Mouse (Mus musculus): Measurements from ENCODE around the gene I0C0044D17Rik.
"Not testable (repeated sequence)": the region's sequence is repeated elsewhere in the genome, so short reads cannot be mapped to it uniquely, and the experiment has no call there.

I0C0044D17Rik gene

DNA sequence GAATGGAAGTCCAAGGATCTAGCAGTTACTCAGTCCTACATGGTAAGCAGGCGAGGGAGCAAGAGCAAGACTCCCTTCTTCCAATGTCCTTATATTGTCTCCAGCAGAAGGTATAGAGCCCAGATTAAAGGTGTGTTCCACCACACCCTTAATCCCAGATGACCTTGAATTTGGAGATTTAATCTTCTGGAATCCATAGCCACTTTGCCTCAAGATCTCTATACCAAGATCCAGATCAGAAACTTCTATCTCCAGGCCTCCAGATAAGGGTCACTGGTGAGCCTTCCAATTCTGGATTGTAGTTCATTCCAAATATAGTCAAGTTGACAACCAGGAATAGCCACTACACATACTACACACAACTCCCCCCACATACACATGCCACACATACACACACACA is at the start of gene I0C0044D17Rik:
Gene I0C0044D17Rik, minus strand, starts transcription at position 101 of the 400 bp plus-strand sequence.
- DNase-seq (ENCODE audit: low spot score) = not testable (repeated sequence)

DNA sequence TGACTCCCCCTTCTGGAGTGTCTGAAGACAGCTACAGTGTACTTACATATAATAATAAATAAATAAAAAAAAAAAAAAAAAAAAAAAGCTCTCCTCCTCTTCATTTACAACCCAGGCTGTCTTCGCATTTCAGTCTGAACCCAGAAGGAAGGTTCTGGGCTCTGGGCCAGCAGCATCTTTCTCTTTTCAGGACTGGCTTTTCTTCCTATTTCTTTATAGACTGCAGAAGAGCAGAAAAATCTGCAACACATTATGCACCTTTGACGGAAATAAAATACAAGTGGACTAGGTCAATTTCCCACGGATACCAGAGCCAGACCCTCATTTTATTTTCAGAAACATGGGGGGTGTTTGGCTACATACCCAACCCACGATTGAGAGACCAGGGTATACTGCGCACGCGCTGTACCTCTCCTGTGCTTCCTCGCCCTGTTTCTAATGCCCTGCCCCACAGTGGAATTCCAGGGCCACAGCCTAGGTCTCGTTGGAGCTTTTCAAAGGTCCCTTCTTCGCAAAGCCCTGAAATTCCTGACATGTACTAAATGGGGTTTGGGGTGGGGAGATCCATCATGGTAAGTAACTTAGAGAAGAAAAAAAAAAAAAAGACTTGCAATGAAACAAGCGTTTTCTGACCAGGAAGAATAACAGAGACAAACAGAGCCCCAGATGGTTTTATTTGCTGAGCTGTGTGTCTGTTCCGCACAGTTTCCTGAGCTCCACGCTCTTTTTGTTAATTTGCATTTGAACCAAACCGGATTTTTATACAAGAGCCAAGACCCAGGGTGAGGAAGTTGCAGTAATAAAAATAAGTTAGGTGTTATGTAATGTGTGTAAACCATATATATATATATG is 42.0 kb upstream of the I0C0044D17Rik start:
- DNase-seq (ENCODE audit: low spot score) = no peak

DNA sequence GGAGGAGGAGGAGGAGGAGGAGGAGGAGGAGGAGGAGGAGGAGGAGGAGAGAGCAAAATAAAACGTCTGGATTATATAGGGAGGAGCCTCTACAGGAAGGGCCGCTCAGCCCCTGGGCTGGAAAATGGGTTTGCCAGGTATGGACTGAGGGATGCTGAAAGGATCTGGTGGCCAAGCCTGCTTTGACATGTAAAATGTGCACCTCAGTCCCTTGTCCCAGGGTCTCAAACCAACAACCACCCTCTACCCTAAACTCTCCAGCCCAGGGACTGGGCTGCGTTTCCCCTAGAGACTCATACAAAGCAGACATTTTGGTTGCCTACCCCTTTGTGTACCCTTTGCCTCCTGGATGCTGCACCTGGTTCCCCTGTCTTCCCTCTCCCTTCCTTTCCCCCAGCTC is 40.9 kb upstream of the I0C0044D17Rik start:
- no peak for DNase-seq (ENCODE audit: low spot score)

DNA sequence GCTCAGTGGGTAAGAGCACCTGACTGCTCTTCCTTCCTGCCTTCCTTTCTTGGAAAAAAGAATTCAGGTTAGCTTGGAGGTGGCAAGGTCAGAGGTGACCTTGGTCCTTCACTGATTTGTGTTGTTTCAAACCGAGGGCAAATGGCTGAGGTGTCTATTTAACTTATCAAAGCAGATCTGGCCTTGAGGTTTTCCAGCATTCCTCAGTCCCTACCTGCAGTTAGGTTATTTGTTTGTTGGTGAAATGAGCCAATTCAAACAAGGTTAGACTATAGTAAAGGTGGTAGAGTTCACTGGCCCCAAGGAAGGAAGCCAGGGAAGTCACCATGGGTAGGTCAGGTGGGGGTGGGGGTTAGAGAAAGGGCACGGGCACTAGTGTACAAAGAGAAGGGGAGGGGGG is 40.5 kb upstream of the I0C0044D17Rik start:
- no peak for DNase-seq (ENCODE audit: low spot score)

DNA sequence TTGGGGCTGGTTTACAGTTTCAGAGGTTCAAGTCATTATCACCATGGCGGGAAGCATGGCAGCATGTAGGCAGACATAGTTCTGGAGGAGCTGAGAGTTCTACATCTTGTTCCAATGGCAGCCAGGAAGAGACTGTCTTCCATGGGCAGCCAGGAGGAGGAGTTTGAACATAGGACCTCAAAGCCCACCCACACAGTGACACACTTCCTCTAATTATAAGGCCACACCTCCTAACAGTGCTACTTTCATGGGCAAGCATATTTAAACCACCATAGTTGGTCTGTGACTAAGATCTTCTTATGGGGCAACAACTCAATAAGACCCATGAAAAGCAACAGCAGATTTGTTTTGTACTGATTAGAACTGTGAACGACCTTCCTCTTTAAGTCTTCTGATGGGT is 39.8 kb upstream of the I0C0044D17Rik start:
- DNase-seq (ENCODE audit: low spot score) = no peak

DNA sequence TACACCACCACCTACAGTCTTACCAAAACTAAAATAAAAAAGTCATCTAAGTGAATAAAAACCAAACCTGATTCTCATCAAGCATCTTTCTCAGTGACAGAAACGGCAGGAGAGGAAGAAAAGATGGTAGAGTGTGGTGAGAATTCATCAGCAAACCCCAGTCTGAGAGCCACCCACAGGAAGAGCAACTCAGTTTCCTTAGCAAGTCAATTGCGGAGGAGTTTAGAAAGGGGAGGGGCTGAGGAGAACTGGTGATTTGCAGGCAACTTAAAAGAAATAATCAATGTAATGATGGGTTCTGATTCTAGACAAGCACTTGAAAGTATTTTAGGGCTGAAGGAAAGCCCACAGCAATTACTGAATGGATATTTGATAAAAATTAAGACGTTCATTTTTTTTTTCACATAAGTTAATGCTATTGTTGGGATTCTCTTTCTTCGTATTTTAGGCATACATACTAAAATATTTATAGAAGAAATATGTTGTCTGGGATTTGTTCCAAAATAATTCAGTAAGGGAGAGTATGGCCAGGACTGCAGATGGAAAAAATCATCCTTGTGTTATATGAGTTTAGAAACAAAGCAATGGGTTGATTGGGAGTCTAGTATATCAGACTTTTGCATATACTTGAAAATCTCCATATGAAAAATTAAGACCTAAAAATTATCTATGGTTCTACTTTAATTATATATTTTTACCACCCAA is 34.7 kb upstream of the I0C0044D17Rik start:
- no peak for DNase-seq (ENCODE audit: low spot score)

DNA sequence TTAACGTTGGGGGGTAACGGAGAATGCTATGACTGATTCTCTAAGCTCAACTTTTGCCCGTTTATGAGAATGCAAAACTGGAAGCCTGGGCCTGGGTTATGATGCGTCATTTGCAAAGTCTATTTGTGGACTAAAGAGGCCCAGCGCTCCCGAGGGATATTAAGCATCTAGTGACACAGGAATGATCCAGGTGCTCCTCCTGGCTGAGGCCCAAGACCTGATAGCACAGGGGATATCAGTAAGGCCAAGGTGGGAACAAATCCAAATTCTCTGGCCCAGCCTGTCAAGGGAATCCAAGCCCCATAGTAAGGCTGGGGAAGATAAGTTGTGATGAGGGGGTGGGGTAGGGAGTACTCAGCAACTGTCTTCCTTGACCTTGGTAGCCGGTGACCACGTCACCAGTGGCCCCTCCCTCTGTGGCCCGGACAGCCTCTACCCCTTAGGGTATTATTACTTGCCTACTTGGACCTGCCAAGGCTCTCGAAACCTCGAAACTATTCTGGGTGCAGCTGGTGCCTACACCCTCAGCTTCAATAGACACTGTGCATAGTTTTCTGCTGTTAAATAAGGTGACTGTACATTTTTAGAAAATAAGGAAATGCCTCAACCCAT is 33.5 kb upstream of the I0C0044D17Rik start:
- no peak for DNase-seq (ENCODE audit: low spot score)

DNA sequence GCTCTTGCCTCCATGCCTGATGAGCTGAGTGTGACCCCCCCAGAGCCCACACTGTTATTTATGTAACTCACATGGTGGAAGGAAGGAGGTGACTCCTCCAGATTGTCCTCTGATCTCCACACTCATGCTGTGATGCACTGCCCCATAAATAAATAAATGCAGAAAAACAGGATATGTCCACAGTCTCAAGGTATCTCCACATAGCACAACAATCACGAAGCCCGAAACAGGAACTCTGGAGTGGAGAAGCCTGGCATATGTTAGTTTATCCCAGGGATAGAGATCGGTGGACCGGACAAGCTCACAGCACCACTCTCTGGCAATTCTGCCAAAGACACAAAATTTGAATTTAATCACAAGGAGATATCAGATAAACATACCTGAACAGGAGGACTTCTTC is 30.3 kb upstream of the I0C0044D17Rik start:
- DNase-seq (ENCODE audit: low spot score) = no peak

DNA sequence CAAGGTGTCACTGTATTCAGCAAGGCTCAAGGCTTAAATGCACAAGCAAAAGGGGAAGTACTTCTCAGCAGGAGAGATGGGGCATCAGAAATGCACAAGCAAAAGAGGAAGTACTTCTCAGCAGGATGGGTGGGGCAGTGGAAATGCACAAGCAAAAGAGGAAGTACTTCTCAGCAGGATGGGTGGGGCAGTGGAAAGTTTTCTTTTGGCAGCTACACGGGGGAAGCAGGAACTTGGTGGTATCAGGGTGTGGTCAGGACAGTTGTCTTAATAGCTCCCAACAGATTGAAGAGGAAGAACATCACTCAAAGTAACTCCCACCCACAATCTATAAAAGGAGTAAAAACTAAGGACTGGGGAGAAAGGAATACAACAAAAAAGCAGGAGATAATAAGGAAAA is 26.8 kb upstream of the I0C0044D17Rik start:
- not testable (repeated sequence) for DNase-seq (ENCODE audit: low spot score)

DNA sequence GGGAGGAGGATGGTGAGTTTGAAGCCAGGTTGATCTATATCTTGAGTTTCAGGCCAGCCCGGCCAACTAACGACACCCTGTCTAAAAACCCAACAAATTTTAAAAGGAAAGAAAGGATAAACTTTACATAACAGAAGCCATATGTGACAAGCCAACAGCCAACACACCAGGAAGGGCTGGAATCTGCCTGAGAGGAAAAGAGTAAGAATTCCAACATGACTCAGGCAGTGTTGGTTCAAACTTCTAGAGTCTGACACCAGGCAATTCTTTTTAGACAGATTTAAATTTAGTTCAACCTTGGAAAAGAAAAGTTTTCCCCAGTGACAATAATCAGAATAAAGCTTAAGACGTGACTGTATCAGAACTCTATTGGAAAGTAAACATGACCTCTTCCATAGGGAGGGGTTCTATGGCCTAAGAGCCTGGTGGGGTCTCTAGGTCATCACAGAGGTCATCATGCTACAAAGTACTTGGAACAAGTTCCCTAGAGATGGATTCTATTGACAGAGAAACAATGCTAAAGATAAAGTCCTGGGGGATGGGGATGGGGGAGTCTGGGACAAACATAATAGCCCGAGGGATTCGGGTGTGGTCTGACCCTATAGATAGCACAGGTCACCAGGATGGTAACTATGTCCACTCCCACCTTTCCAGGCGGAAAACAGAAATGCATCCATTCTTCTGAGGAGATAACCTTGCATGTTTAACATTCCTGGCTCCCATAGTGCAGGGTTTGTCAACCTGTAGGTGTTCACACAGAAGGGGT is 23.7 kb upstream of the I0C0044D17Rik start:
- no peak for DNase-seq (ENCODE audit: low spot score)

DNA sequence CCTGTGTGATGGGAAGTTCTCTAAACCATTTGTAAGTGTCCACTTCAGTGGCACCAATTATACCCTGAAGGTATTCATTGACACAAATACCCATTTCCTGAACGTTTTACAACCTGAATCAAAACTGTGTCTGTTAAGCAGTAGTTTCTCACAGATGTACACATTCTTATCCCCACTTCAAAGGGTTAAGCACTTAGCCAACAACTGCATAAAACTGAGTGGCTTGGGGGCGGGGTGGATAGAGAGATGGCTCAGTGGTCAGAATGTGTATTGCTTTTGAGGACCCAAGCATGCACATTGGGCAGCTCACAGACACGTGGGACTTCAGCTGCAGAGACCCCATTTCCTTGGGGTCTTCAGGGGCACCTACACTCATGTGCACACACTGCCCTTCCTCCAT is 22.8 kb upstream of the I0C0044D17Rik start:
- DNase-seq (ENCODE audit: low spot score) = no peak

DNA sequence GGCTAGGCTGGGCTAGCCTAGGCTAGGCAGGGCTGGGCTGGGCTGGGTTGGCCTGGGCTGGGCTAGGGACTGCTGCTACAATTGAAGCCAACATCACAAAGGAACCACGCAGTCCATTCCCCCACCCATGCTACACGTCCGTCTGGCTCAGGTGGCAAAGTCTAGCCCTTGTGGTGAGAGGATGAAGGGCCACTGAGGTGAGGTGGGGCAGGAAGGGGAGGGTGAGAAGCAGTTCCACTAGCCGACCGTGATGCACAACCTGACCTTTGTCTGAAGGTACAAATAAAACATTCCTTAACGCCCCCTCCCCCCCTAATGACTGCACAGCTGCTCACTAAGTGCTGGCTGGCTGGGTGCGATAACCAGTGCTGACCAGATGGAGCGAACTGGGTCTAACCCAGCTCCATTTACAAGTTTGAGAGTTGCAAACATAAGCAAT is 22.1 kb upstream of the I0C0044D17Rik start:
- DNase-seq (ENCODE audit: low spot score) = no peak

DNA sequence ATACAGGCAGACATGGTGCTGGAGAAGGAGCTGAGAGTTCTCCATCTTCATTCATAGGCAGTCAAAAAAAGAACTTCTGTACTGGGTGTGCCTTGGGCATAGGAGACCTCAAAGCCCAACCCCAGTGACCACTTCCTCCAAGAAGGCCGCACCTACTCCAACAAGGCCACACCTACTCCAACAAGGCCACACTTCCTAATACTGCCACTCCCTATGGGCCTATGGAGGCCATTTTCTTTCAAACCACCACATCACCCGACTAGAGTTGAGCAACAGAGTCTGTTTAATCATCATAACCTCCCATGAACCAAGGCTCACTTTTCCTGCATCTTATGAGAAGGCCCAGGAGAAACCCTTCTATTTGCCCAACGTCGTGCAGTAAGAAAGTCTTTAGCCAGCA is 21.6 kb upstream of the I0C0044D17Rik start:
- no peak for DNase-seq (ENCODE audit: low spot score)

DNA sequence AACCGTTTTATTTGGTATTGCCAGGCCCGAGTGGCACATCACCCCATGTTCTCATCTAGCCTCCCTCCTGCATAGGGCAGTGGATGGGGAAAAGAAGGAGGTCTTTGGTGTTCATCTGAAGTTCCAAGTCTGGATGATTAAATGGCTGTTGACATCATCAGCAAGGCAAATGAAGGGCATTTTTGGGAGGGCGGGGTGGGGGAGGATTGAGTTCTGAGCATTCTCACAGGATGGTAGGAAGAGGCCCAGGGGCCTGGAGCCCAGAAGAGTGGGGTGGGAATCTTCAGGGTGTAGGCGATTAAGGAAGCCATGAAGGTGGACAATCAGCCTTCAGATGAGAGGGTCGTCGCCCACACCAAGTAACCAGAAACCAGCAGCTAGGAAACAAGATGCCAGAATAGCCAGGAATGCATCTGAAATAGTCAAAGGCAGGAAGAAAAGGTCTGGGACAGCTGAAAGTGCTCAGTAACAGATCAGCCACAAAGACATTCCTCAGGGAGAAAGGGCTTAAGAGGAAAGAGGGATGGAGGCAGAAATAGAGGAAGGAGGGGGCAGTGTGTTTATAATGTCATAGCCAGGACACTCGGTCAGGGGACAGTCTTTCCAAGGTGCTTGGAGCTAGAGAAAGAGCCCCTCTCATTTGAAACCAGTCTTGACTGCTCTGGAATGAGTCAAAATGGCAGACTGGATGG is 20.4 kb upstream of the I0C0044D17Rik start:
- DNase-seq (ENCODE audit: low spot score) = no peak

DNA sequence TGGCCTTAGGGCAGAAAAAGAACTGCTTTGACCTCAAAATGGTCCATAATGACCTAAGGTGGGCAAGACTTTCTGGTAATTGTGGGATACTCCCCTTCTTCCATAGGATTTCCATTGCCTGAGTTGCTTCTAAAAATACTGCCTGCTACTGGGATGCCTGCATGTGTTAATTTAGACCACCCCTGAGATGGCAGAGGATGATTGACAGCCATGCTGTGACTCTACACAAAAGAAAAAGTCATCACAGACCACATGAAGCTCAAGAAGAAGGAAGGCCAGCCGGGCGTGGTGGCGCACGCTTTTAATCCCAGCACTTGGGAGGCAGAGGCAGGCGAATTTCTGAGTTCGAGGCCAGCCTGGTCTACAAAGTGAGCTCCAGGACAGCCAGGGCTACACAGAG is 17.6 kb upstream of the I0C0044D17Rik start:
- not testable (repeated sequence) for DNase-seq (ENCODE audit: low spot score)

DNA sequence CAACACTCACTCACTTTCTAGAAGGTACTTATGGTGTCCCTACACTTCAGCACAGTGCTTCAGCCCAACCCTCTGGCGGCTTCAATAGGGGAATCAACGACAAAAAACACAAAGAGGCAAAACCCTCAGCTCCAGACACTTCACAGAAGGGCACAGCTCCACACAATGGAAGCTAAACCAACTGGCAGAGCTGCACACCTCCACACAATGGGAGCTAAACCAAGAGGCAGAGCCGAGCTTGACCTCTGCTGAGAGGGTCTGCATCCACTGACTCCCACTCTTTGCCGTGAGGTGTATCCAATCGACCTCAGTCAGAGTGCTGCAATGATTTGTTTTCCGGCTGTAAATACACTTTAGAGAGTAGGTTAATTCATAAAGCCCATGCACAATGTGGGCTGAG is 16.9 kb upstream of the I0C0044D17Rik start:
- no peak for DNase-seq (ENCODE audit: low spot score)

DNA sequence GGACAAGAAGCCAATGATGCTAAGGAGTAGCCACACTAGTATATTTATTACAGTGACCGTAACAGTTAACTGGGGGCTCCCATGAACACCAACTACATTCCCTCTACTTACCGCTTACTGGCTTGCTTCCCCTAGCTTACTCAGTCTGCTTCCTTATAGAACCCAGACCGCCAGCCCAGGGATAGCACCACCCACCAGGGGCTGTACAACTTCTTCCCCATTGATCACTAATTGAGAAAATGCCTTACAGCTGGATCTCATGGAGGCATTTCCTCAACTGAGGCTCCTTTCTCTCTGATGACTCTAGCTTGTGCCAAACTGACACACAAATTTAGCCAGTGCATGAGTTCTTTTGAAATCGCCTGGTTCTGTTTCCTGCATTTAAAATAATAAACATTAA is 15.3 kb upstream of the I0C0044D17Rik start:
- no peak for DNase-seq (ENCODE audit: low spot score)

DNA sequence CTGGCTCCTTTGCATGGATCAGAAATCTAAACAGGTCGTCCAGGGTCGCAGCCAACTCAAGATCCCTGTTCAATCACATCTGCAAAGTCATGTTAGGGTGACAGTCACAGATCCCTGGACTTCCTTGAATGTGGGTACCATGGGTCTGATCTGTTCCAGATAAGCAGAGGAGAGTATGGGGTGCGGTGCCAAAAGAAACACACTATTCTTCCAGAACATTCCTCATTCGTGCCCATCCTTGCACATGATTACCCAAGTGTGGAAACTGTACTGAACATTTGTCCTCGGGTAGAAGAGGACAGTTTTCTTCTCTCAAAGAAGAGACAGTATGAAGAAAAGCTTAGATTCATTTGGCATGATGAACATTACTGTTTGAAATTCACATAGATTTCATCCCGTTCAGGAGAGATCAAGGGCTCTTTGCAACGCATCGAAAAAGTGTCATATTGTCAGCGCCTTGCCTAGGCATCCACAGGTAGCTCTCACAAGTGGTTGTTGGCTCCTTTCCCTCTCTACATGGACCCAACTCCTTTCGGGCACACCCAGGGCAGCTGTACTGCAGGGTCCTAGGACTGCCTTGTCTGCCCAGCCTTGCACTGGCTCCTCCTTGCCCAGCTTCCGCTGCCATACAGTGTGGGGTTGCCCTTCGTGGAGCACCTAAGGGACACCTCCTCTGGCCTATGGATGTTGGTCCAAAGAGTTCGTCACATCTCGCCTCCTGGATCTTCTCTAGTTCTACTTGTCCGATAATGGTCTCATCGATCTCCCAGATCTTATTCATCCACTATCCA is 14.3 kb upstream of the I0C0044D17Rik start:
- DNase-seq (ENCODE audit: low spot score) = no peak

DNA sequence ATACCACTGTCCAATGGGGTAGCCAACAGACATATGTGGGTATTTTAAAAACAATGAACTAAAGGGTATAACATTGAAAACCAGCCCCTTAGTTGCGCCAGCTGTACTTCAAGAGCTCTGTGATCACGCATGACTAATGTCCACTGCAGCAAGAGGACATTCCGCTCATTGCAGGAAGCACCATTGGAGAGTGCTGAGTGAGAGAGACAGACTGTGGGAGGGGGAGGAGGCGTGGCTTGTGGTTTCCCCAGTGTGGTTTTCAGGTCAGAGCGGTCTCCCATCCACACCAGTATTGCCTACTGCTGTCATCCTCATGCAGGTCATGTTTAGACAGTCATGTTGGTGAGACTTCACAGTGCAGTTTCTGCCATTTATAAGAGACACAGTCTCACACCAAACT is 12.9 kb upstream of the I0C0044D17Rik start:
- DNase-seq (ENCODE audit: low spot score) = no peak

DNA sequence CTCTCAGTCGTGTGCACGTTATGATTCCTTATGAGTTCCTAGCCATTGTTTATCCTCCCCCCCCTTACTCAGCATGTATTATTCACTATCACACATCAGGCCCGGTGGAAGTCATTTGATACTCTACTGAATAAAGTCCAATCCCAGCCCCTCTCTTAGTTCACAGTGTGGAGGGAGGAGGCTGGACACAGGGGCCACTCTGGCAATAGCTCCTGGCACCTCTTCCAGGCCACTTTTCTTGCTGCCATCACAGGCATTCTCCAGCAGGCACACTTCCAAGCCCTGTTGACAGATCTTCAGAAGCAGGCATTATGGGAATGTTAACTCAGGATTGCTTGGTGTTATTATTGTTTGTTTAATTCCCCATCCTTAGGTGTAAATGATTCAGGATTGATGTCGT is 11.1 kb upstream of the I0C0044D17Rik start:
- no peak for DNase-seq (ENCODE audit: low spot score)

DNA sequence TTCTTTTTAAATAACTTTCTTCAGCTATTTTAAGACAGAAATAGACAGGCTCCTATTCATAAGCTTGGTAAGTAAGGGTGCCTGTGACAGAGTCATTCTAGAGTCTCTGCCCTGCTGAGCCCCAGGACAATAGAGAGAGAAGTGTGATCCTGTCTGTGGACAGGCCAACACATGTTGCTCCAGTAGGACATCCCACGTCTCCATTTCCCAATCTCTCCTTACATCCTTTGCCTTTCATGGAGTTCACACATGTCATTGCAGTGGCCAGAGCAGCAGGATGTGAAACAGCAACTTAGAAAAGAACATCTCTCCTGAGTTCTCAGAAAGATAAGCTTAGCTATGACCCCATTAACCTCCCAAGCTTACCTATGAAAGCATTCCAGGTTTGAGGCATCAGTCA is 8.1 kb upstream of the I0C0044D17Rik start:
- DNase-seq (ENCODE audit: low spot score) = no peak

Measured in MN1 (cell line).